Mouse (Mus musculus): ENCODE measurements around the gene Mrpl40.
A peak's percentile ranks its signal among the peaks of the same experiment; 100 is the strongest.
"Not testable (repeated sequence)": the region's sequence is repeated elsewhere in the genome, so short reads cannot be mapped to it uniquely, and the experiment has no call there.

Gene Mrpl40

DNA sequence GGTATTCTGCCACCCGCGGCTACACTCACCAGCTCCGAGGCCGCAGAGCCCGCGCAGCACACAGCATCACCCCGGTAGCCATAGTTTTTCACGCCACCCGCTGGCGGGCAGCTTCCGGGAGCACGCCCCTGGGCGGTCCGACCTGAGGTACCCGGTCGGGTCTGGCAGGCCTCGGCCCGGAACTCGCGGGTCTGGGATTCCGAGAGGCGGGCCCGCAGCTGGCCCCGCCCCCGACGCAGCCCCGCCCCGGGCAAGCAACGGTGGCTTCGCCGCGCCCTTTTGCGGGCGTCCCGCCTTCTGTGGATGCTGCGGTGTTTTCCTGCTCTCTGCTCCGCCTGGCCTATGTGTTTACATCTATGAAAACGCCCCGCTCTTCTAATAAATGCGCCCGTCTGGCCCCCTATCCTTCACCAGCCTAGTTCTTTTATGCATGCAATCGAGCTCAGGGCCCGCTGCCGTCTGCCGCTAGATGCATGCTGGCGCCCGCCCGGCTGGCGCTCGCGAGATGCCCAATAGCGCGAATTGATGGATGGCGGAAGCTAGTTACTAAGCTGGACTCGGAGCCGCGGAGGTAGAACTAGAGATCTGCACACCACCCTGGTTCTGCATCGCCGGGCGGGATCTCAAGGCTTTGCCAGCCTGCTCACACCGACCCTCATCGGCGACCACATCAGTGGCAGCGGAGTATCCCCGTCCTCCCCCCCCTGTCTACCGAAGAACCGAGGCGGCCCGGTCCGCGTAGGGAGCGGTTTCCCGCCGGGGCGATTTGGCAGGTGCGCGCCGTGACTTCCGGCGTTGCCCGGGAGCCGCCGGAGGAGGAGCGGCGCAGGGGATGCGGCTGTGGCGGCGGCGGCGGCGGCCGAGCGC is at the start of gene Mrpl40, which contains the start of gene Hira:
TSS of gene Mrpl40 (minus strand) at position 421 of the 867 bp plus-strand sequence.
TSS of gene Hira (plus strand) at position 596 of the 867 bp plus-strand sequence.
- DNase-seq (ENCODE audit: low spot score), result peak; percentile 92

DNA sequence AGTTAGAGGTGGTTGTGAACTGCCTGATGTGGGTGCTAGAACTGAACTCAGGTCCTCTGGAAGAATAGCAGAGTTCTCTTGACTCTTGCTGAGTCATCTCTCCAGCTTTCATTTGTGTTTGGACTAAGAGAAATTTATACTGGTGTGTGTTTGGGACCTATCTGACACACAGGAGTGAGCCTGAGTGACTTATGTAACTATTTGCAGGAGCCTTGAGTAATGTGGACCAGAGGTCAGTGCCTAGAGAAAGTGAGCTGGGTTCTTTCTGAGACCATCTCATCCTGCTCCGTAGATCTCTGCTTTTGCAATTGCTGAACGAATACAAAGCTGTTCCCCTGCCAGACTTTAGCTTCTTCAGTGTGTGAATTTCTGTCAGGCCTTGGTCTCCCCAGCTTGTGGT is 45.1 kb upstream of the Mrpl40 start:
- no peak for DNase-seq (ENCODE audit: low spot score)

DNA sequence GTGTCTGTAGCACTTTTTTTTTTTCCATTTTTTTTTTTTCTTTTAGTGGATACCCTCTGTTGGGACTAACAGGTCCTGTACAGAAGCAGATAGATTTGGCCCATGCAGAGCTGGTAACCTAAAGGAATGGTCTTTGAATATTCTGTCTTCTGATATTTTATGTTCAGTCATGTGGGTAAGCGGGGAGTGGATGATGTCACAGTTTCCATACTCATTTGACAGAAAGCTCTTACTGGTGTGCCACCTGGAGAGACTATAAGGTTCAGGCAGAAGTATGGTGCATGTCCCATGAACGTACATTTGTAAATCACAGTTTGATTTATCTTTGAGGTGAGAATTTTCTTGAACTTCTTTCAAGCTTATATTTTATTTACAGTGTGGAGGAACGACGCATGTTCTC is 39.4 kb upstream of the Mrpl40 start:
- DNase-seq (ENCODE audit: low spot score), result no peak

DNA sequence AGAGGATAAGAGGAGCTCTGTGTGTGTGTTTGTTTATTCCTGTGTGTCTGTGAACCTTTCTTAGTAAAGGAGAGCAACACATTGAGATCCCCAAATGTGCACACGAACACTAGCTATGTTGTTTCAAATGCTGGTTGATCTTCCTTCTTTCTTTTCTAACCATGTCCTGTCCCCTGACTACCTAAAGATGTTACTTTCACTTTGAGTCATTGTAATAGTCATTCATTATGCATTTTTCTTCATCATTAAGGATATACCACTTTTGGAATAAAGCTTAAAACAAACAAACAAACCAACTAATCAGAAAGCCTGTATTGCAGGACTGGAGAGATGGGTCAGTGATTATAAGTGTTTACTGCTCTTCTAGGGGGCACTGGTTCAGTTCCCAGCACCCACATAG is 29.0 kb upstream of the Mrpl40 start:
- no peak for DNase-seq (ENCODE audit: low spot score)

DNA sequence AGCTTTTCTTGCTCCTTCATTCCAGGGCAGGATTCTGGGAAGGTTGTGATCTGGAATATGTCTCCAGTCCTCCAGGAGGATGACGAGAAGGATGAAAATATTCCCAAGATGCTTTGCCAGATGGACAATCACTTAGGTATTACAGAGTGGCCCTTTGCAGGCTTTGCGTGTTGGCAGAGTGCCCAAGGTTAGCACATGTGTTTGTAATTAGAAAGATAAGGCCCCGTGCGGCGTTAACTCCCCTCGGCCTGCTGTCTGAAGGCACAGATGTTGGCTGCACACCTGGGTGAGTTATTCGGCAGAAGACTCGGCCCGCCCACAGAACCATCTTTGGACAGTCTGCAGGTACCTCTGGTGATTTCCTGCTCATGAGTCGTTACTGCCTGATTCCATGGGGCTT is 19.8 kb upstream of the Mrpl40 start:
- DNase-seq (ENCODE audit: low spot score), result no peak

DNA sequence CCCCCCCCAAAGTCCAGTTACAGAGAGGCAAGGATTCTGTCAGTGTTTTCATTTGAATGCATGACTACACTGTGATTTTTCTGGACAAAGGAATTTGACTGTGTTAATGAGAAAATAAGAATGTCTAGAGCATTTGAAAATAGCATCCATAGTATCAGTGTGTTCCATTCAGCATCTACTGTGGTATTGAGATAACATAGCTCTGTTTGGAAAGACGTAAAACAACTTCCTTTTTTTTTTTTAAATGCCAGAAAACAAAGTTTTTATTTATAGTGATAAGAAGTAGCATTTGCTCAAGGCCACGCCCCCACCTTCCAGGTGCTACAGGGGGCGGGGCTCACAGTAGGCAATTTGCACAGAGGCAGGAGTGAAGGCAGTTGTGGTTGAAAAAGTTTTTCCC is 18.6 kb upstream of the Mrpl40 start:
- DNase-seq (ENCODE audit: low spot score), result no peak

DNA sequence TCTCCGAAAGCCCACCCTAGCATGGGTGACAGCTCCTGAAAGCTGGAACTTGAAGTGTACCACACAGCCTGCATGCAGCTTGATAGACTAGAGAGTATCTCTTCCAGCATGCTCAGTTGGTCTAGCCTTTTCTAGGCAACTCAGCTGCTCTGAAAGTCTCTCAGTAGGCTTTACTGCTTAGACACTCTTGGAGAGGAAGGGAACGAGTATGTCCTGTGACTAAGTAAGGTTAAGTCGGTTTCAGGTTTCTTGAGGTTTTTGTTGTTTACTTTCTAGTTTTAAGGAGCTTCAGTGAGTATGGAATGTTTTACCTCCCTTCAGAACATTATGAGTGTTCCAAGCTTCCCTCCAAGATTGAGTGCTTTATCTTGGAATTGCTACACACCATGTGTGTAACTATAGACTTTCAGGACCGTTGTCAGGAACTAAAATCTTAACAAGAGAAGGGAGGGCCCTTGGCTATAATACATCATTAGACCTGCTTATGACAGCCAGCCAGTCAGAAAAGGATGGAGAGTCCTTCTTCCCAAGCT is 17.2 kb upstream of the Mrpl40 start:
- DNase-seq (ENCODE audit: low spot score), result no peak

DNA sequence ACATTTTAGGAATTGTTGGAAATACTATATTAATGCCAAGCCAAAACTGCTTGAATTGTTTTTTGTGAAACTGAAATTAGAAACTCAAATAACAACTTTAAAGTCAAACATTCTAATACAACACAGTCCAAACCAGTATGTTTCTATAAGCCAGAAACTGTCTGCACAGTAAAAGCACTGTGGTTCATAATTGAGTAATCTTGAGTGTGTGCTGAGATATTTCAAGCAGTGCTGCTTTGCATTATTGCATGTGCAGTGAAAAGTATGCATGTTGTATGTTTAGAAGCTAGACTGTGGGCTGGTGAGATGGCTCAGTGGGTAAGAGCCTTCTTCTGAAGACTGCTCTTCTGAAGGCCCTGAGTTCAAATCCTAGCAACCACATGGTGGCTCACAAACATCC is 7.4 kb upstream of the Mrpl40 start:
- no peak for DNase-seq (ENCODE audit: low spot score)

DNA sequence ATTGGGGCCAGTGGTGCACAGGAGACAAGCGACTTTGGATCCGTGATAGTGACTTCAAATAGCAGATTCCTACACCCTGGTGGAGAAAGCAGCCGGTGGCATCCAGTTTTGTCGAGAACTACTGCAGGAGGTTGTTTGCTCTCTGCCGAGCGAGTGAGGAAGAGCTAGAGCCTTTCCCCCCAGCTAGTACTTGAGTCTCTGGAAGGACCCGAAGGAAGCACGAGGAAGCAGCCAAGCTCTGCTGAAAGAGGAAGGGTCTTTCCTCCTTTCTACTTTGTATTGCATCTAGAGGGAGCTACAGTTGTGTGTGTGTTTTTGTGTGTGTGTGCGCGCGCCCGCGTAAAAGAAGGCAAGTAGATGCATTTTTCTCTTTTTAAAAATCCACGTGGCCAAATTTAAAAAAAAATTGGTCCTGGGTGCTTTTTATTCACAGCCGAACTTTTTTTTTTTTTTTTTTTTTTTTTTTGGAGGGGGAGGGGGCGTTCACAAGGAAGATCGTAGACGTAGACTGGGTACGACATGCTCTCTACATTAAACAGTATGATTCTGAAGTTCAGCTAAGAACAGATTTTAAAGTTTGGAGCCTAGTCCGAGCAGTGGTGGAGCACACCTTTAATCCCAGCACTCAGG is 1.5 kb upstream of the Mrpl40 start:
- DNase-seq (ENCODE audit: low spot score), result no peak

DNA sequence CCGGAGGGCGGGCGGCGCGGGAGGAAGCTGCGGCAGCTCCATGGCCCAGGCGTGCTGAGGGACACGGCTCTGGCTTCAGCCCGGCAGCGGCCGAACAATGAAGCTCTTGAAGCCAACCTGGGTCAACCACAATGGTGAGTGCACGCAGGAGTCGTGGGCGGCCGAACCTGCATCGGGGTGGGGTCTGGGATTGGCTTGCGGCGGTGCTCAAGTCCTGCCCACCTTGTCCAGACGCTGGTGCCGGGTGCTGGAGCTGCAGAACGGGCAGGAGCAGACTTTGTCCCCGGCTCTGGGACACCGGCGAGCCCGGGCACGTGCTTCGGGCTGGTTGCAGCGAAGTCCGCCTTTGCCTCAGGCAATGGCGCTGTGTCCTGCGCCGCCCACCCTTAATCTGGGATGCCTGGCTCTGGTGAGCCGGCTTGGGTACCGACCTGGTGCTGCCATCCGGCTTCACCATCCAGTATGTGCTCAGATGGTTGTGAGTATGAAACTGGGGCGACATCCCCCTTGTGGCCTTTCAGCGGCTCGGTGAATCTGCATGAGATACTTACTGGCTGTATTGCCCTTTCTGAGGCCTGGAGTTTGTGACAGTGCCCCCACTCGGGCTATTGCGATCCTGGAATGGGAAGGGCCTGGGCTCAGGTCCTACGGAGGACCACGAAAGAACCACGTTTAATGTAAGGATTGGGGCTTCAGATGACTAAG is 876 bp upstream of the Mrpl40 start:
- DNase-seq (ENCODE audit: low spot score), result peak; percentile 21

DNA sequence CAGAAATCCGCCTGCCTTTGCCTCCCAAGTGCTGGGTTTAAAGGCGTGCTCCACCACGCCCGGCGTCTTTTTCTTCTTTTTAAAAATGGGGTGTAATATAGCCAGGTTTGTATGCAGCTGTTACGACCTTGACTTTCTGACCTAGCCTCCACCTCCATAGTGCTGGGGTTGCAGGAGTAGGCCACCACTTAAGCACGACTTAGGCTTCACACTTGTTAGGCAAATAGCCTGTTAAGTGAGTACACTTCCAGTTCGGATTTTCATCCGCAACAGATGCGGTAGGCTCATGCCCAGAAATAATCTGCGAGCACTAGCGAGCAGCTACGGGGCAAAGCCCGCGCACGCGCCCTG is 596 bp downstream of the Mrpl40 start:
- no peak for DNase-seq (ENCODE audit: low spot score)

DNA sequence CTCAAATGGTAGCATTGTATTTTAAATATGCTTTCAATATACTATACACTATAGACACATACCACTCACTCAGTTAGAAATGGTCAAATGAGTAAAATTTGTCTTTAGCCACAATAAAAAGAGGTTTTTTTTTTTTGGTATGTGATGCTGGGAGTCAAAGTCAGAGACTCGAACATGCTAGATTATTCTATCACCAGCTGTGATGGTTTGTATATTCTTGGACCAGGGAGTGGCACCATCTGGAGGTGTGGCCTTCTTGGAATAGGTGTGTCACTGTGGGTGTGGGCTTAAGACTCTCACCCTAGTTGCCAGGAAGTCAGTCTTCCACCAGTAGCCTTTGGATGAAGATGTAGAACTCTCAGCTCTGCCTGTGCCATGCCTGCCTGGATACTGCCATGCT is 6.2 kb downstream of the Mrpl40 start:
- DNase-seq (ENCODE audit: low spot score), result not testable (repeated sequence)

DNA sequence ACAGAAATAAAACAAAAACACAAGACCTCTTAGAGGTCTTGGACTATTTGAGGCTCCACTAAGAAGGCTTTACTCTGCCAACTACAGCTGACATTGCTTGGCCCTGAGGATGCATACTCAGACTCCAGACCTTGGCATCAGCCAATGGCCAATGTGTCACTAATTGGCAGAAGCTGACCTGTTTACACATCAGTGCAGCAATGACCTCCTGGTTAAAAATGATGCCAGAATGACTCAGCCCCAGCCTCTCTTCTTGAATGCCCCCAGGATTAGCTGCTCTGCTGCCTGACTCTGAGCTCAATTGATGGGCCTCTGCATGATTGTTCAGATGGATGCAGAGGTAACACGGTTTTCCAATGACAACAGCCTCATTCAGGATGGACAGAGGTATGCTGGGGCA is 16.5 kb downstream of the Mrpl40 start:
- DNase-seq (ENCODE audit: low spot score), result no peak

DNA sequence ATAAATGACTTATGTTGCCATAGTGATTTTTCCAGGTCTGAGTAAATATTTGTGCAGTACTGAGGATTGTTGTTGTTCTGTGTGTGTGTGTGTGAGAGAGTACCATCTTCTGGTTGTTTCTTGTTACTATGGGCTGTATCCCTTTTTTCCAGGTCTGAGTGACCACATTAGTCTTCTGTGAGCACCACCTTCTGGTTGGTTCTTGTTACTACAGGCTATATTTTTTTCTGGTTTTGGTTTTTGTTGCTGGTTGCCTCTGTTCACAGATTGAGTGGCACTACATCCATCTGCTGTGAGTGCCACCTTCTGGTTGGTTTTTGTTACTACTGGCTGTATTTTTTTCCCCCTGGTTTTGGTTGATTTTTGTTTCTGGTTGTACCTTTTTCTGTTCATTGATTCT is 18.1 kb downstream of the Mrpl40 start:
- no peak for DNase-seq (ENCODE audit: low spot score)

DNA sequence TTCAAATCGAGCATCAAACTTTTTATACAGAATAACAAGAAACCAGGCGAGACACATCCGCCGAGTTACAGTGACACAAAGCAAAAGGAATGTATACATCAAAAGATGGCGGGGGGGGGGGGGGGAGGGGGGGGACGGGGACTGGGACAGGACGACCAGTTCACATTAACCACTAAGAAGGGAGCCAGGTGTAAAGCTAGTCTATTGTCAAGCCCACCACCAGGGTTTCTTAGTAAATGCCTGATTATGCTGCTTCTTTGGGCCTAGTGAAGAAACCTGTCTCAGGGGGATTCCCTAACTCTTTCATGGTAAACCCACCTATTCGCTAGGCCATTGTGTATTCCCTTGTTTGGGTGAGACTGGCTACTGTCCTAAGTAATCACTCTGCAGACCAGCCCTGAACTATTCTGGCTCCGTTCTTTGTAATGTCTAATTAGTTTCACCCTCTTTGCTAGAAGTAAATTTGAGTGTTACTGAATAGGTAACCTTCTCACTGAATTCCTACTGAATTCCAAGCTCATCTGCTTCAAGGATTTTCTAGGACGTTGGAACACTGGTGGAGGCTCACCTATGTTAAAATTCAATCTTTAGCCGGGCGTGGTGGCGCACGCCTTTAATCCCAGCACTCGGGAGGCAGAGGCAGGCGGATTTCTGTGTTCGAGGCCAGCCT is 27.0 kb downstream of the Mrpl40 start:
- DNase-seq (ENCODE audit: low spot score), result not testable (repeated sequence)

DNA sequence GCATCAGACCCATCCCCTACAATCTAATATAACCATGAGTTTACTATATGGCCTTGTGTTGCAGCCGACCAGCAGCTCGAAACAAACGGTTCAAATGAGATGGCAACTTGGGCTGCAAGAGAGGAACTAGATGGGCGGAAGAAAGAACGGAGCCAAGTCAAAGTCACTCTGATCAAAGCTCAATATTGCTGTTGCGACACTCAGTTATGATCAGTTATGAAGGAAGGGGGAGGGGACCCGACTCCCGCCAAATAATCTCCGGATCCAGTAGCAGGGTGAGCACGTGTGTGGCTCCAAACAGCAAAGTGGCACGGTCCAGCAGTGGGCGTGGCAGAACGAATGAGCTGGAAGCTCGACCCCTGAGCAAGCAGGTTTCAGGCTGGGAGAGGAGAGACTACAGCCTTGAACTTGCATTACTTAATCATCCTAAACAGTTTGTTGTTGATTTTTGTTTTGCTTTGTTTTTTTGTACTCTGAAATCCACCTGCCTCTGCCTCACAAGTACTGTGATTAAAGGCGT is 30.3 kb downstream of the Mrpl40 start:
- DNase-seq (ENCODE audit: low spot score), result no peak

DNA sequence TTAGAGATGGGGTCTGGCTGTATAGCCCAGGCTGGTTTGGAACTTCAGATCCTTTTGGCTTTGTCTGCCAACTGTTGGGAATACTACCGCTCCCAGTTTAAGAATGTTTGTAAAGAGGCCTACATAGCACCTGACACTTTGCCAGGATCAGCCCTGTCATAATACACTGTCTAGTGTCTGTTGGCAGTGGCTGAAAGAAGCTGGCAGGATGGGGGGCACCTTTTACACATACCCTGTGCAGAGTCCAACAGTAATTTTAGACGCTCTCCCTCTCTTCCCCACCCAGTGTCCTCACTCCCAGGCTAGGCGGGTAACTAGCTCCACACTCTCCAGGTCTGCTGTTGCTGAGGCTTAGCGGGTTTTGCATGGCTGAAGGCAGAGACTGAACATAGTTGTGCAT is 38.3 kb downstream of the Mrpl40 start:
- no peak for DNase-seq (ENCODE audit: low spot score)

DNA sequence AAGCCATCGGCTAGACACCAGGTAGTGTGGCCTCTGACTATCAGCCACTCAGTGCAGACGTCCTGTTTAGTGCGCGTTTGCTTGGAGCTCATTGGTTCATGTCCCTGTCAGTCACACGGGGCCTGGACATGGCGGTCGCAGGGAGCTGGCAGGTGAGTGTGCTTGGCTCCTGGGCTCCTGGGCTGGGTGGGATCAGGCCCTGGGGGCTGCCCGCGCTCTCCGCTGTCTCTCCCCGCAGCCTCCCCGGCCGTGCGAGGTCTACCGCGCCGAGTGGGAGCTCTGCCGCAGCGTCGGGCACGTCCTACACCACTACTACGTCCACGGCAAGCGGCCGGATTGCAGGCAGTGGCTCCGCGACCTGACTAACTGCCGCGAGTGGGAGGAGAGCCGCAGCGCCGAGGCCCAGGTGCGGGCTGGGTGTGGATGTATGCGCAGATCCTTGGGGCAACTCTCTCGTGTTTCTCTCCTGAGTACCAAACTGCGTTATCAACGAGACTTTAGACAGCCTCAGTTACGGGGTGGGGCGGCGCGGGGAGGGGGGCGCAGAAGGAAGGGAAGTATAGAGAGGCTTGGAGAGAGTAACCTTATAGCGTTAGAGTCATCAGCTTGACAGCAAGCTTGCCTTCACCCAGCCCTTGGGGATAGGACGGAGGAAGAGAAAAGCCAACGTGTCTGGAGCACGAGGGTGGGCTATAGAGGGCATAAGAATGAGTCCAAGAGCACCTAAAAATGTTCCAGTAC is 40.0 kb downstream of the Mrpl40 start, which contains the start of the genes 2510002D24Rik and Gm28539:
TSS of gene 2510002D24Rik (plus strand) at position 111 of the 741 bp plus-strand sequence.
TSS of gene Gm28539 (plus strand) at position 117 of the 741 bp plus-strand sequence.
- peak; percentile 86 for DNase-seq (ENCODE audit: low spot score)

DNA sequence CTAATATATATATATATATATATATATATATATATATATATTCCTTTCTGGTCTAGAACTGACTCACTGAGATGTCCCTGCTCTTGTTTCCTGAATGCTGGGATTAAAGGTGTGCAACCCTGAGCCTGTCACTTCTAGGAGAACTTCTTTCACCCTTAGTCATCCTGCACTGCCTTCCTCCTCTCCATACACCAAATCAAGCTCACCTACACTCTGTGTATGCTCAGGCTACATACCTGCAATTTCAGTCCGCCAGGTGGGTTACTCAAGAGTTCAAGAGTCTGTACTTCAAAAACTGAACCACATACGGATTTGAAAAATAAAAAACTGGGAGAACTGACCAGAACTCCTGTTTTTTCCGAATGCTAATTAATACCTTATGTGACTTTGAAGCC is 40.6 kb downstream of the Mrpl40 start:
- no peak for DNase-seq (ENCODE audit: low spot score)

DNA sequence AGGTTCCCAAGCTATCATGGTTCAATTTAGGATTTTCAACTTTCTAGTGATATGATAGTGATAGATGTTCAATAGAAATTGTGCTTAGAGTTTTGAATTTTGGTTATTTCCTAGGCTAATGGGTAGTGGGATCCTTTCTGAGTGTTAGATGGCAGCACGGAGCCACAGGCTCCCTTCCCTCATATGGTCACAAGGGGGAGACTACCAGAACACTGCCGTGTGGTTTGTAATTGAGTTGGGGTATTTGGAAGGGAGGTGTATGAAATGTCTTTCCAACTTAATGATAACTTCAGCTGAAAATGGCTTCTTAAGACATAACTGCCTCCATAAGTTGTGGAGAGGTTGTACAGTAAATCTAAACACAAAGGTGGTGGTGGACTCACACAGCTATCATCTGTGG is 43.2 kb downstream of the Mrpl40 start:
- DNase-seq (ENCODE audit: low spot score), result no peak

DNA sequence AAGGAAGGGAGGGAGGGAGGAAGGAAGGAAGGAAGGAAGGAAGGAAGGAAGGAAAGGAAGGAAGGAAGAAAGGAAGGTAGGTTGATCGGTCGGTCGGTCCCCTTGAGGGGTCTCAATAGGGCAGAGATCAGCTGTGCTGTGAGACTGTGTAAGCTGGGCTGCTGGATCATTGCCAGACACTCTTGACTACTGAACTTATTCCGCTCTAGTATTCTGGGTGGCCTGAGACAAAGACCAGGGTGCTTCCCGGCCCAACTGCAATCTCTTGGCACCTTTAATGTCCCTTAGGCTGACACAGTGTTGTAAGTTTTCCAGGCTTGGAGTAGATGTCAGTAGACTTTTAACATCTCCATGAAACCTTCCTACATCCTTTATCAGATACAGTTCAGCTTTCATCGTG is 47.6 kb downstream of the Mrpl40 start:
- DNase-seq (ENCODE audit: low spot score), result no peak
